Mouse (Mus musculus): ENCODE results near the gene Car5a. TPM values are rescaled to one million over a fixed set of nuclear protein-coding genes. Genes with fewer than 3 reads are reported as not detected.

The Car5a gene
- total RNA-seq, 2 experiments from 2014 or later: not detected

Other genes with a start within 250 kb of the Car5a start
- not detected in 2 replicates for gene Jph3, start 215.3 kb downstream of the Car5a start, total RNA-seq (2015; ENCODE audit: low replicate concordance)
- gene Jph3, start 215.3 kb downstream of the Car5a start, total RNA-seq (2017; ENCODE audit: low replicate concordance): not detected in 2 replicates
- gene Klhdc4, start 115.3 kb downstream of the Car5a start, total RNA-seq (2015; ENCODE audit: low replicate concordance): 5.6 and 7.9 TPM in 2 replicates
- gene Klhdc4, start 115.3 kb downstream of the Car5a start, total RNA-seq (2017; ENCODE audit: low replicate concordance): 5.9 and 9.1 TPM in 2 replicates
- 137 and 171 TPM in 2 replicates for gene Slc7a5, start 37.2 kb downstream of the Car5a start, total RNA-seq (2015; ENCODE audit: low replicate concordance)
- 151 and 182 TPM in 2 replicates for gene Slc7a5, start 37.2 kb downstream of the Car5a start, total RNA-seq (2017; ENCODE audit: low replicate concordance)
- gene Banp, start 4.8 kb upstream of the Car5a start, total RNA-seq (2015; ENCODE audit: low replicate concordance): 6.1 and 25.0 TPM in 2 replicates
- 20.4 and 45.8 TPM in 2 replicates for gene Banp, start 4.8 kb upstream of the Car5a start, total RNA-seq (2017; ENCODE audit: low replicate concordance)